Mouse (Mus musculus) thymus, adult 2 months (tissue): Measurements from ENCODE around the gene Son.

Experiments
- CTCF ChIP-seq: fragments of 200-500 bp; IDR thresholded peaks from 2 replicates; pipeline ENCODE4 v1.5.1; 2012; ENCODE audit warnings: mild to moderate bottlenecking, control low read depth, low read length, moderate library complexity, borderline replicate concordance; ENCODE audit not compliant: control insufficient read depth, poor library complexity, insufficient read depth; ENCODE audit errors: extremely low read depth
- POLR2A ChIP-seq: fragments of 200-500 bp; IDR thresholded peaks from 2 replicates; pipeline ENCODE4 v1.6.1; 2012; ENCODE audit warnings: mild to moderate bottlenecking, low read length, control low read depth, moderate library complexity; ENCODE audit not compliant: control insufficient read depth, poor library complexity, insufficient read depth; ENCODE audit errors: extremely low read depth

GRCm38 (mm10) chr16:91688023-91688618, 40.8 kb downstream of the Son start:
- TF ChIP-seq POLR2A (no peak; the same call in 1 of the 2 replicates), CTCF (no peak)
